Mouse (Mus musculus) neural tube, embryonic 11.5 days (tissue): ENCODE data around the gene Ebp. TPM values are rescaled to one million over a fixed set of nuclear protein-coding genes. Genes with fewer than 3 reads are reported as not detected.

ENCODE experiments used
- ATAC-seq: fragments of 200-750 bp; cut with Nextera tagmentation; 2 replicates; pipeline ENCODE4 v1.8.0; 2017; ENCODE audit warnings: moderate number of reproducible peaks, mild to moderate bottlenecking, moderate TSS enrichment, moderate library complexity; ENCODE audit not compliant: insufficient read depth, low FRiP score, low TSS enrichment
- DNase-seq: peaks from one replicate; pipeline ENCODE4 v3.0.0-alpha.2; 2015; ENCODE audit warnings: low spot score
- H3K27ac ChIP-seq: fragments of 300-500 bp; sonication (generic); 2 replicates; pipeline ENCODE4 v1.5.1; 2014; ENCODE audit warnings: low read depth, mild to moderate bottlenecking, low read length
- H3K27me3 ChIP-seq: fragments of 300-500 bp; sonication (generic); 2 replicates; pipeline ENCODE4 v1.6.1; 2014; ENCODE audit warnings: mild to moderate bottlenecking, low read length, mixed read lengths; ENCODE audit not compliant: control insufficient read depth, insufficient read depth
- H3K36me3 ChIP-seq: fragments of 300-500 bp; sonication (generic); 2 replicates; pipeline ENCODE4 v1.6.1; 2014; ENCODE audit warnings: mild to moderate bottlenecking, low read length, moderate library complexity, mixed read lengths; ENCODE audit not compliant: control insufficient read depth, insufficient read depth
- H3K4me1 ChIP-seq: fragments of 300-500 bp; sonication (generic); 2 replicates; pipeline ENCODE4 v1.6.1; 2014; ENCODE audit warnings: low read length, mixed read lengths; ENCODE audit not compliant: control insufficient read depth, insufficient read depth
- H3K4me2 ChIP-seq: fragments of 300-500 bp; sonication (generic); 2 replicates; pipeline ENCODE4 v1.6.1; 2014; ENCODE audit warnings: low read depth, mild to moderate bottlenecking, moderate library complexity
- H3K4me3 ChIP-seq: fragments of 300-500 bp; sonication (generic); 2 replicates; pipeline ENCODE4 v1.5.1; 2014; ENCODE audit warnings: low read depth, low read length
- H3K9ac ChIP-seq: fragments of 300-500 bp; sonication (generic); 2 replicates; pipeline ENCODE4 v1.6.1; 2014; ENCODE audit warnings: mild to moderate bottlenecking, low read length
- H3K9me3 ChIP-seq: fragments of 300-500 bp; sonication (generic); 2 replicates; pipeline ENCODE4 v1.6.1; 2016; ENCODE audit warnings: low read length; ENCODE audit not compliant: control insufficient read depth
- WGBS: fragments of 180-500 bp; shearing (Covaris S2); extraction: QIAGEN DNeasy Blood & Tissue Kit; methylation state at CpG from one replicate; pipeline ENCODE4 v1.1.7; 2014; 5-methylcytosine and 5-hydroxymethylcytosine counted together
- polyA plus RNA-seq: library from polyadenylated mRNA; unstranded; fragments of >200 nt; fragmentation: Nextera tagmentation; extraction: Ambion mirVana; gene quantifications from 2 replicates; pipeline ENCODE4 v1.2.1, GENCODE M21; 2014

Ebp gene
- polyA plus RNA-seq, 1 experiment from 2014 or later = 34.5 TPM

- WGBS = 83% methylated on average over 2 of the region's 2 CpGs
- Histone ChIP-seq H3K9me3 (no peaks in the 10 kb centered on the region), H3K36me3 (no peaks in the 10 kb centered on the region), H3K4me3 (no peak overlapping the region), H3K27ac (no peak overlapping the region), H3K4me1 (no peaks in the 10 kb centered on the region), H3K4me2 (no peak overlapping the region), H3K9ac (no peak overlapping the region), H3K27me3 (no peaks in the 10 kb centered on the region)
- DNase-seq (no peak), ATAC-seq (no peak)
Measured at GRCm38 (mm10) chrX:8218114-8218513, 24.8 kb upstream of the Ebp start.

- H3K4me3 ChIP-seq = no peak overlapping the region
- no peaks in the 10 kb centered on the region for H3K27me3 ChIP-seq
- no peaks in the 10 kb centered on the region for H3K36me3 ChIP-seq
- no peaks in the 10 kb centered on the region for H3K9me3 ChIP-seq
- no peak overlapping the region for H3K9ac ChIP-seq
- ATAC-seq (no peak), DNase-seq (no peak)
- no peak overlapping the region for H3K27ac ChIP-seq
- WGBS = 52% methylated on average over 6 of the region's 6 CpGs
- H3K4me1 ChIP-seq = no peaks in the 10 kb centered on the region
- no peak overlapping the region for H3K4me2 ChIP-seq
Measured at GRCm38 (mm10) chrX:8217383-8217782, 24.1 kb upstream of the Ebp start.

GRCm38 (mm10) chrX:8211490-8212207, 18.3 kb upstream of the Ebp start:
- no peaks in the 10 kb centered on the region for H3K9me3 ChIP-seq
- no peak overlapping the region for H3K4me2 ChIP-seq
- WGBS = 84% methylated on average over 7 of the region's 7 CpGs
- ATAC-seq (no peak), DNase-seq (no peak)
- H3K4me1 ChIP-seq = no peaks in the 10 kb centered on the region
- no peak overlapping the region for H3K27ac ChIP-seq
- no peak overlapping the region for H3K9ac ChIP-seq
- H3K4me3 ChIP-seq = no peak overlapping the region
- H3K36me3 ChIP-seq = no peaks in the 10 kb centered on the region
- no peaks in the 10 kb centered on the region for H3K27me3 ChIP-seq

- Histone ChIP-seq H3K4me2 (no peak overlapping the region), H3K9ac (no peak overlapping the region), H3K27me3 (no peaks in the 10 kb centered on the region), H3K9me3 (no peaks in the 10 kb centered on the region), H3K36me3 (no peaks in the 10 kb centered on the region), H3K4me1 (no peaks in the 10 kb centered on the region), H3K4me3 (no peak overlapping the region), H3K27ac (no peak overlapping the region)
- WGBS = 85% methylated on average over 2 of the region's 2 CpGs
- ATAC-seq = no peak
- DNase-seq = no peak
Measured at GRCm38 (mm10) chrX:8209720-8210119, 16.4 kb upstream of the Ebp start.

GRCm38 (mm10) chrX:8207224-8207623, 13.9 kb upstream of the Ebp start:
- H3K27ac ChIP-seq = no peak overlapping the region
- no peaks in the 10 kb centered on the region for H3K27me3 ChIP-seq
- no peak overlapping the region for H3K9ac ChIP-seq
- no peaks in the 10 kb centered on the region for H3K4me1 ChIP-seq
- ATAC-seq = no peak
- peak overlapping the region; percentile 52 for H3K4me2 ChIP-seq
- 32% methylated on average over 4 of the region's 4 CpGs for WGBS
- no peak overlapping the region; the same call in 1 of the 2 replicates for H3K4me3 ChIP-seq
- no peak for DNase-seq
- H3K9me3 ChIP-seq = no peaks in the 10 kb centered on the region
- no peaks in the 10 kb centered on the region for H3K36me3 ChIP-seq

- 19% methylated on average over 11 of the region's 11 CpGs for WGBS
- peak overlapping the region; percentile 52 for H3K4me2 ChIP-seq
- H3K27ac ChIP-seq = no peak overlapping the region
- H3K9ac ChIP-seq = peak overlapping the region; percentile 3; the same call in 1 of the 2 replicates
- peak overlapping the region; percentile 46 for H3K4me3 ChIP-seq
- no peaks in the 10 kb centered on the region for H3K27me3 ChIP-seq
- H3K4me1 ChIP-seq = no peaks in the 10 kb centered on the region
- no peak for DNase-seq
- H3K9me3 ChIP-seq = no peaks in the 10 kb centered on the region
- peak; percentile 25; the same call in 1 of the 2 replicates for ATAC-seq
- no peaks in the 10 kb centered on the region for H3K36me3 ChIP-seq
Measured at GRCm38 (mm10) chrX:8206694-8207197, 13.4 kb upstream of the Ebp start.

GRCm38 (mm10) chrX:8206015-8206693, 12.8 kb upstream of the Ebp start, which contains the start of gene Porcn:
Gene Porcn, minus strand, starts transcription at chrX:8206525.
- peak; percentile 85 for DNase-seq
- peak; percentile 94 for ATAC-seq
- H3K4me3 ChIP-seq = peak within 1 kb of the TSS; percentile 46
- no peak within 1 kb of the TSS for H3K27ac ChIP-seq
- WGBS = 11% methylated on average over 45 of the region's 46 CpGs
- H3K36me3 ChIP-seq = no peaks in the 10 kb centered on the region
- no peaks in the 10 kb centered on the region for H3K9me3 ChIP-seq
- no peaks in the 10 kb centered on the region for H3K27me3 ChIP-seq
- H3K4me2 ChIP-seq = peak within 1 kb of the TSS; percentile 52
- H3K4me1 ChIP-seq = no peaks in the 10 kb centered on the region
- H3K9ac ChIP-seq = peak within 1 kb of the TSS; percentile 63

- Histone ChIP-seq H3K9me3 (no peaks in the 10 kb centered on the region), H3K9ac (no peak overlapping the region; the same call in 1 of the 2 replicates), H3K4me2 (peak overlapping the region; percentile 52), H3K27me3 (no peaks in the 10 kb centered on the region), H3K27ac (no peak overlapping the region), H3K4me1 (no peaks in the 10 kb centered on the region), H3K4me3 (peak overlapping the region; percentile 46), H3K36me3 (no peaks in the 10 kb centered on the region)
- DNase-seq = no peak
- WGBS = 44% methylated on average over 7 of the region's 7 CpGs
- no peak for ATAC-seq
Measured at GRCm38 (mm10) chrX:8205551-8205950, 12.2 kb upstream of the Ebp start.
